Mouse (Mus musculus): Measurements from ENCODE around the gene Tbx1. TPM values are rescaled to one million over a fixed set of nuclear protein-coding genes. Genes with fewer than 3 reads are reported as not detected.

Gene Tbx1
- polyA plus RNA-seq, 1 experiment: not detected

- no peak for TF ChIP-seq TAL1 (IDR thresholded peaks at IDR 0.05; ENCODE audit: low read length)
- no peak for TF ChIP-seq GATA1 (IDR thresholded peaks at IDR 0.05; ENCODE audit: low read length)
- H3K4me1 ChIP-seq (ENCODE audit: control insufficient read depth): peaks cover 1% of the 10 kb centered on the region; the same call in 1 of the 2 replicates
- no peak overlapping the region for H3K4me3 ChIP-seq (replicated peaks)
- peaks cover 8% of the 10 kb centered on the region; the same call in 1 of the 2 replicates for H3K9me3 ChIP-seq (ENCODE audit: control insufficient read depth, low read length)
- no peaks in the 10 kb centered on the region for H3K36me3 ChIP-seq (ENCODE audit: control insufficient read depth)
- H3K27me3 ChIP-seq (ENCODE audit: control insufficient read depth): peaks cover 100% of the 10 kb centered on the region
Observed at GRCm38 (mm10) chr16:18586076-18586905, 4.2 kb downstream of the Tbx1 start.

GRCm38 (mm10) chr16:18585676-18586075, 4.8 kb downstream of the Tbx1 start:
- peaks cover 100% of the 10 kb centered on the region for H3K27me3 ChIP-seq (ENCODE audit: control insufficient read depth)
- H3K4me3 ChIP-seq (replicated peaks): no peak overlapping the region
- TF ChIP-seq TAL1 (IDR thresholded peaks at IDR 0.05; ENCODE audit: low read length): no peak
- no peak for TF ChIP-seq GATA1 (IDR thresholded peaks at IDR 0.05; ENCODE audit: low read length)
- peaks cover 9% of the 10 kb centered on the region; the same call in 1 of the 2 replicates for H3K9me3 ChIP-seq (ENCODE audit: control insufficient read depth, low read length)
- H3K4me1 ChIP-seq (ENCODE audit: control insufficient read depth): peaks cover 1% of the 10 kb centered on the region; the same call in 1 of the 2 replicates
- no peaks in the 10 kb centered on the region for H3K36me3 ChIP-seq (ENCODE audit: control insufficient read depth)

GRCm38 (mm10) chr16:18584901-18585510, 5.5 kb downstream of the Tbx1 start:
- peaks cover 7% of the 10 kb centered on the region; the same call in 1 of the 2 replicates for H3K9me3 ChIP-seq (ENCODE audit: control insufficient read depth, low read length)
- no peaks in the 10 kb centered on the region for H3K36me3 ChIP-seq (ENCODE audit: control insufficient read depth)
- TF ChIP-seq GATA1 (IDR thresholded peaks at IDR 0.05; ENCODE audit: low read length) (no peak), TAL1 (IDR thresholded peaks at IDR 0.05; ENCODE audit: low read length) (no peak)
- peaks cover 100% of the 10 kb centered on the region for H3K27me3 ChIP-seq (ENCODE audit: control insufficient read depth)
- no peaks in the 10 kb centered on the region for H3K4me1 ChIP-seq (ENCODE audit: control insufficient read depth)
- H3K4me3 ChIP-seq (replicated peaks): no peak overlapping the region

GRCm38 (mm10) chr16:18583673-18584357, 6.7 kb downstream of the Tbx1 start:
- Histone ChIP-seq H3K4me1 (ENCODE audit: control insufficient read depth) (no peaks in the 10 kb centered on the region), H3K9me3 (ENCODE audit: control insufficient read depth, low read length) (peaks cover 7% of the 10 kb centered on the region; the same call in 1 of the 2 replicates), H3K36me3 (ENCODE audit: control insufficient read depth) (no peaks in the 10 kb centered on the region), H3K27me3 (ENCODE audit: control insufficient read depth) (peaks cover 97% of the 10 kb centered on the region), H3K4me3 (replicated peaks) (no peak overlapping the region)
- TF ChIP-seq GATA1 (IDR thresholded peaks at IDR 0.05; ENCODE audit: low read length) (no peak), TAL1 (IDR thresholded peaks at IDR 0.05; ENCODE audit: low read length) (no peak)

GRCm38 (mm10) chr16:18583169-18583568, 7.3 kb downstream of the Tbx1 start:
- TF ChIP-seq TAL1 (IDR thresholded peaks at IDR 0.05; ENCODE audit: low read length) (no peak), GATA1 (IDR thresholded peaks at IDR 0.05; ENCODE audit: low read length) (no peak)
- no peaks in the 10 kb centered on the region for H3K4me1 ChIP-seq (ENCODE audit: control insufficient read depth)
- H3K4me3 ChIP-seq (replicated peaks): no peak overlapping the region
- peaks cover 96% of the 10 kb centered on the region for H3K27me3 ChIP-seq (ENCODE audit: control insufficient read depth)
- peaks cover 5% of the 10 kb centered on the region; the same call in 1 of the 2 replicates for H3K9me3 ChIP-seq (ENCODE audit: control insufficient read depth, low read length)
- no peaks in the 10 kb centered on the region for H3K36me3 ChIP-seq (ENCODE audit: control insufficient read depth)

- TF ChIP-seq GATA1 (IDR thresholded peaks at IDR 0.05; ENCODE audit: low read length) (no peak), TAL1 (IDR thresholded peaks at IDR 0.05; ENCODE audit: low read length) (no peak)
- Histone ChIP-seq H3K4me3 (replicated peaks) (no peak overlapping the region), H3K27me3 (ENCODE audit: control insufficient read depth) (peaks cover 96% of the 10 kb centered on the region), H3K4me1 (ENCODE audit: control insufficient read depth) (no peaks in the 10 kb centered on the region), H3K9me3 (ENCODE audit: control insufficient read depth, low read length) (peaks cover 5% of the 10 kb centered on the region; the same call in 1 of the 2 replicates), H3K36me3 (ENCODE audit: control insufficient read depth) (no peaks in the 10 kb centered on the region)
Observed at GRCm38 (mm10) chr16:18582426-18583148, 7.9 kb downstream of the Tbx1 start.

GRCm38 (mm10) chr16:18581623-18582205, 8.8 kb downstream of the Tbx1 start:
- Histone ChIP-seq H3K4me3 (replicated peaks) (no peak overlapping the region), H3K36me3 (ENCODE audit: control insufficient read depth) (no peaks in the 10 kb centered on the region), H3K4me1 (ENCODE audit: control insufficient read depth) (no peaks in the 10 kb centered on the region), H3K9me3 (ENCODE audit: control insufficient read depth, low read length) (peaks cover 5% of the 10 kb centered on the region; the same call in 1 of the 2 replicates), H3K27me3 (ENCODE audit: control insufficient read depth) (peaks cover 94% of the 10 kb centered on the region)
- TF ChIP-seq TAL1 (IDR thresholded peaks at IDR 0.05; ENCODE audit: low read length) (no peak), GATA1 (IDR thresholded peaks at IDR 0.05; ENCODE audit: low read length) (no peak)

- H3K9me3 ChIP-seq (ENCODE audit: control insufficient read depth, low read length): peaks cover 2% of the 10 kb centered on the region; the same call in 1 of the 2 replicates
- TF ChIP-seq TAL1 (IDR thresholded peaks at IDR 0.05; ENCODE audit: low read length) (no peak), GATA1 (IDR thresholded peaks at IDR 0.05; ENCODE audit: low read length) (no peak)
- H3K4me1 ChIP-seq (ENCODE audit: control insufficient read depth): no peaks in the 10 kb centered on the region
- peaks cover 93% of the 10 kb centered on the region for H3K27me3 ChIP-seq (ENCODE audit: control insufficient read depth)
- H3K36me3 ChIP-seq (ENCODE audit: control insufficient read depth): no peaks in the 10 kb centered on the region
- no peak overlapping the region for H3K4me3 ChIP-seq (replicated peaks)
Observed at GRCm38 (mm10) chr16:18581050-18581622, 9.3 kb downstream of the Tbx1 start.
